Mouse (Mus musculus) midbrain, embryonic 13.5 days (tissue): ENCODE measurements around the gene Gm11096. TPM values are rescaled to one million over a fixed set of nuclear protein-coding genes. Genes with fewer than 3 reads are reported as not detected.

ENCODE experiments used
- ATAC-seq: fragments of 200-750 bp; cut with Nextera tagmentation; 2 replicates; pipeline ENCODE4 v1.8.0; 2017; ENCODE audit warnings: mild to moderate bottlenecking, moderate TSS enrichment, moderate library complexity
- H3K27ac ChIP-seq: fragments of 300-500 bp; sonication (generic); 2 replicates; pipeline ENCODE4 v1.5.1; 2015; ENCODE audit warnings: inconsistent platforms, mild to moderate bottlenecking, moderate library complexity
- H3K27me3 ChIP-seq: fragments of 300-500 bp; sonication (generic); 2 replicates; pipeline ENCODE4 v1.6.1; 2015; ENCODE audit warnings: mild to moderate bottlenecking, inconsistent platforms
- H3K36me3 ChIP-seq: fragments of 300-500 bp; sonication (generic); 2 replicates; pipeline ENCODE4 v1.6.1; 2015; ENCODE audit warnings: mild to moderate bottlenecking, inconsistent platforms
- H3K4me1 ChIP-seq: fragments of 300-500 bp; sonication (generic); replicated peaks from 2 replicates; pipeline ENCODE4 v1.6.1; 2015; ENCODE audit warnings: inconsistent platforms
- H3K4me2 ChIP-seq: fragments of 300-500 bp; sonication (generic); replicated peaks from 2 replicates; pipeline ENCODE4 v1.6.1; 2015; ENCODE audit warnings: moderate library complexity, mild to moderate bottlenecking, inconsistent platforms
- H3K4me3 ChIP-seq: fragments of 300-500 bp; sonication (generic); replicated peaks from 2 replicates; pipeline ENCODE4 v1.5.1; 2015; ENCODE audit warnings: mild to moderate bottlenecking, inconsistent platforms
- H3K9ac ChIP-seq: fragments of 300-500 bp; sonication (generic); replicated peaks from 2 replicates; pipeline ENCODE4 v1.6.1; 2015; ENCODE audit warnings: mild to moderate bottlenecking, inconsistent platforms
- H3K9me3 ChIP-seq: fragments of 300-500 bp; sonication (generic); 2 replicates; pipeline ENCODE4 v1.6.1; 2016; ENCODE audit warnings: mild to moderate bottlenecking, inconsistent platforms
- WGBS: fragments of 180-500 bp; shearing (Covaris S2); methylation state at CpG from one replicate; pipeline ENCODE4 v1.1.7; 2015; 5-methylcytosine and 5-hydroxymethylcytosine counted together
- polyA plus RNA-seq: library from polyadenylated mRNA; unstranded; fragments of >200 nt; fragmentation: Nextera tagmentation; extraction: Ambion mirVana; gene quantifications from 2 replicates; pipeline ENCODE4 v1.2.1, GENCODE M21; 2015

Gene Gm11096
- polyA plus RNA-seq, 1 experiment from 2014 or later: not detected

- ATAC-seq: no peak
- Histone ChIP-seq H3K4me3 (no peak overlapping the region), H3K9ac (no peak overlapping the region), H3K27me3 (no peaks in the 10 kb centered on the region), H3K4me1 (peaks cover 8% of the 10 kb centered on the region), H3K27ac (no peak overlapping the region), H3K36me3 (no peaks in the 10 kb centered on the region), H3K9me3 (no peaks in the 10 kb centered on the region), H3K4me2 (no peak overlapping the region)
- 90% methylated on average over 1 of the region's 1 CpGs for WGBS
Observed at GRCm38 (mm10) chr17:81486388-81486787, 44.8 kb downstream of the Gm11096 start.
